Mouse (Mus musculus) ovary, postnatal 36 days (tissue): ENCODE results near the gene Olfml2a.

Experiments
- DNase-seq: peaks from one replicate; pipeline ENCODE4 v3.0.0; 2022; ENCODE audit warnings: low spot score, mixed read lengths

Gene Olfml2a

DNA sequence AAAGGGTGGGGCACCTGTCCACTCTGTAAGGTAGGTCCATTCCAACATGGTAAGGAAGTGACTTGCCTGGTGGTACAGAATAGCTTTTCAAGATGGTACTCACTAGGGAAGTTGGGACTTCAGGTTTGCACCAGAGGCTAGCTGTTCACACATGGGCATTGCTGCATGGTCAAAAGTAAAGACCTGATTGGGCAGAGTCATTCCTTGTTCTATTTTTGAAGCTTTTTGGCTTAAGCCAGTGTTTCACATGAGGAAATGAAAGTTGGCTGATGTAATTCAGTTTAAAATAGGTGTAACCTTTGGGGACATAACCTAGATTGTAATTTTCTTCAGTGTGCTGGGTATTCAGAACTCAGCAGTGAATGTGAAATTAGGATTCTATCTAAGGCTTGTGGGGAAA lies 79.5 kb downstream of the Olfml2a start:
- no peak for DNase-seq

DNA sequence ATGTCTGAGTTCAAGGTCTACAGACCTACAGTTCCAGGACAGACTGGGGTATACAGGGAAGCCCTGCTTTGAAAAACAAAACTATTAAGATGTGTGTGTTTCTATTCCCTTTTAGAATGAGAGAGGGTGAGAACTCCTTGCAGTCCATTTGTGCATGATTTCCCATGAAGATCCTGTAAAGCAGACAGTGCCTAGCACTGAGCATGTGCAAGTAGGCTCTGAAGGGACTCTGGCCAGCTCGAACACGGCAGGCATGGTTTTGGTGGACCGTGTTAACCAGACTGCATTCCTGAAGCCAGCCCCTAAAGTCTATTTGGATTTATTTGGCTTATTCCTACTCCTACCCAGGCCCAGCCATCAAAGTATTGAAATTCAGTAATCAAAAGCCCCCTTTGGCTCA lies 80.2 kb downstream of the Olfml2a start:
- DNase-seq: no peak

DNA sequence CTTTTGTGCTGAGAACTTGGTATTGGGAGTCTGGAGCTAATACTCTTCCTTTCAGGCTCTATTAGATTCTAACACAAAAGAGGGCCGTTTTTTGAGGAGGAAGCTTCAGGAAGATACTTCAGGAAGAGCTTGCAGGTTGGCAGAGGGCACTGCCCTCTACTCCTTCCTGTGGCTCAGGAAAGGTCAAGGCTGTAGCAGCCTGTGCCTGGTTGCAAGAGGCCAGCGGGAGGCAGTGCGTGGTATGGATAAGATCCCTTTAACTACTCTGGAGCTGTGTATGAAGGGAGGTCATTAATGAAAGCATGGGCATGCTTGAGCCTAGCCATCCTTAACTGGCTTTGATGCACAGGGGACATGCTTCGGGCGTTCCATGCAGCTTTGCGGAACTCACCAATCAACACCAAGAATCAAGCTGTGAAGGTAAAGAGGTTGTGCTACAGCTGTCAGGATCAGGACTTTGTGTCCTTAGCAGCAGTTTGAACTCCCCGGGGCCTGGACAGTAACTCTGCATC lies 81.0 kb downstream of the Olfml2a start:
- DNase-seq: no peak
